Mouse (Mus musculus) stomach, embryonic 14.5 days (tissue): ENCODE results near the gene Spcs2. TPM values are rescaled to one million over a fixed set of nuclear protein-coding genes. Genes with fewer than 3 reads are reported as not detected.
"Not testable (repeated sequence)": the region's sequence is repeated elsewhere in the genome, so short reads cannot be mapped to it uniquely, and the experiment has no call there.

Experiments used
- ATAC-seq: fragments of 200-750 bp; cut with Nextera tagmentation; 2 replicates; pipeline ENCODE4 v1.8.0; 2017; ENCODE audit warnings: low read depth, moderate TSS enrichment; ENCODE audit not compliant: insufficient number of reproducible peaks, insufficient read depth, low FRiP score
- H3K27ac ChIP-seq: fragments of 300-500 bp; sonication (generic); 2 replicates; pipeline ENCODE4 v1.5.1; 2014; ENCODE audit warnings: mild to moderate bottlenecking, low read length, moderate library complexity, mixed read lengths
- H3K27me3 ChIP-seq: fragments of 300-500 bp; sonication (generic); 2 replicates; pipeline ENCODE4 v1.6.1; 2014; ENCODE audit warnings: low read length, control low read depth, mixed read lengths; ENCODE audit not compliant: control insufficient read depth, insufficient read depth
- H3K36me3 ChIP-seq: fragments of 300-500 bp; sonication (generic); 2 replicates; pipeline ENCODE4 v1.6.1; 2014; ENCODE audit warnings: mild to moderate bottlenecking, control low read depth, low read length, moderate library complexity, mixed read lengths; ENCODE audit not compliant: control insufficient read depth, insufficient read depth
- H3K4me1 ChIP-seq: fragments of 300-500 bp; sonication (generic); 2 replicates; pipeline ENCODE4 v1.6.1; 2014; ENCODE audit warnings: low read length, control low read depth, mixed read lengths; ENCODE audit not compliant: control insufficient read depth, insufficient read depth
- H3K4me2 ChIP-seq: fragments of 300-500 bp; sonication (generic); replicated peaks from 2 replicates; pipeline ENCODE4 v1.6.1; 2014; ENCODE audit warnings: low read depth, low read length, control low read depth
- H3K4me3 ChIP-seq: fragments of 300-500 bp; sonication (generic); 2 replicates; pipeline ENCODE4 v1.5.1; 2014; ENCODE audit warnings: low read depth, low read length, control low read depth
- H3K9ac ChIP-seq: fragments of 300-500 bp; sonication (generic); replicated peaks from 2 replicates; pipeline ENCODE4 v1.6.1; 2014; ENCODE audit warnings: low read depth, mild to moderate bottlenecking, control low read depth, low read length, moderate library complexity, mixed read lengths
- H3K9me3 ChIP-seq: fragments of 300-500 bp; sonication (generic); 2 replicates; pipeline ENCODE4 v1.6.1; 2016; ENCODE audit warnings: low read depth, low read length, control low read depth; ENCODE audit not compliant: control insufficient read depth
- WGBS: fragments of 180-500 bp; shearing (Covaris S2); extraction: QIAGEN DNeasy Blood & Tissue Kit; methylation state at CpG from one replicate; pipeline ENCODE4 v1.1.7; 2014; 5-methylcytosine and 5-hydroxymethylcytosine counted together
- polyA plus RNA-seq: library from polyadenylated mRNA; unstranded; fragments of >200 nt; fragmentation: Nextera tagmentation; extraction: Ambion mirVana; gene quantifications from 2 replicates; pipeline ENCODE4 v1.2.1, GENCODE M21; 2014

The Spcs2 gene
- polyA plus RNA-seq, 1 experiment from 2014 or later: 287 TPM

DNA sequence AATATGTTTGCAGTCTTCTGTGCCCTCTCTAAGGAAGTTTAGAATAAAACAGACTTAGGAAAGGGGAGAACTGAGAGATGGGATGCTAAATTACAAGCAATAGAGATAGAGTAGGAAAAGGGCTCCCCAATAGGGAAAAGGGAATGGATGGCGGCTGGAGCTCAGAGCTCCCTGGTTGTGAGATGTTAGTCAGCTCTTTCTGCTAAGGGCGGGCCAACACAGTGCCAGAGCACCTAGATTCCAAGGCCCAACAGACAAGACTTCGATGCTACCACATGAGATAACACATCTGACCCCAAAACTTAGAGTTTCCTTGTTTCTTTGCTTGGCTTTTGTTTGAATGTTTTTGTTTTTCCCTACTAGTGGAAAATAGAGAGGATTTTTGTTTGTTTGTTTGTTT is 59.2 kb downstream of the Spcs2 start:
- WGBS: 87% methylated on average over 3 of the region's 3 CpGs
- not testable (repeated sequence) for H3K4me2 ChIP-seq, H3K27me3 ChIP-seq, H3K4me3 ChIP-seq, H3K36me3 ChIP-seq, H3K27ac ChIP-seq, H3K9ac ChIP-seq, ATAC-seq, H3K4me1 ChIP-seq, H3K9me3 ChIP-seq

DNA sequence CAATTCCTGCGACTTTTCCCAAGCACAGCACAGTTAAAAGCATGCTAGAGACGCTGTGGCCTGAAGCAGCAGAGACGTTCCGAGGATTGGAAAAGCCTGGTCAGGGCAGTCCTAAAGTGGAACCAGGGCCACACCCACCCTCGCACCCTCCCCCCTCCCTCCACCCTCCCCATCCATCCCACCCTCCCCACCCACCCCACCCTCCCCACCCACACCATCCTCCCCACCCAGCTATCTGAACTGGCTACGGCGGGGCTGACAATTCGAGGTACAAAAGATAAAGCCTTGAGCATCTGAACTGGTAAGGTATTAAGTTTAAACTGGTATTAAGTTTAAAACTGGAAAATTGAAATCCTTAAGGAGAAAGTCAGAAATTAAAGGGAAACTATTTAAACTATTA is 59.7 kb downstream of the Spcs2 start:
- H3K9ac ChIP-seq: no peak overlapping the region
- no peak overlapping the region for H3K4me2 ChIP-seq
- no peaks in the 10 kb centered on the region for H3K27me3 ChIP-seq
- H3K36me3 ChIP-seq: no peaks in the 10 kb centered on the region
- no peaks in the 10 kb centered on the region for H3K4me1 ChIP-seq
- H3K9me3 ChIP-seq: no peaks in the 10 kb centered on the region
- no peak overlapping the region for H3K4me3 ChIP-seq
- no peak overlapping the region for H3K27ac ChIP-seq
- ATAC-seq: no peak; the same call in 1 of the 2 replicates
- WGBS: 49% methylated on average over 8 of the region's 8 CpGs

DNA sequence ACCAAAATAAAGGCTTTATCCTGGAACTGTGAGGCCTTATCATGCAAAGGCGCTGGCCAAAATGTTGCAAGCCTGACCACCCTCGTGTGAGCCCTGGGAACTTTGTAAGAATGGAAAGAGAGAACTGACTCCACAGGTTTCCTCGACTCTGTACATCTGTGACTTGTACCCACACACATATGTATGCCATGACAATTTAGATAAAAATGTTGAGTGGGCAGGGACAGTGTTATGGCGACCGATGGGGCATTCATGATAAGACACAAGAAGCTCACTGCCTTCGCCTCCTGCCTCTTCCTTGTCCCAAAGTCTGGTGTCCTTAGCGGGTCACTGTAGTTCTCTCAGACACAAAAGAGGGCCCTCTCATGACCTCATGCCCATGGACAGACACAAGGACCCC is 64.1 kb downstream of the Spcs2 start:
- WGBS: 78% methylated on average over 7 of the region's 7 CpGs

DNA sequence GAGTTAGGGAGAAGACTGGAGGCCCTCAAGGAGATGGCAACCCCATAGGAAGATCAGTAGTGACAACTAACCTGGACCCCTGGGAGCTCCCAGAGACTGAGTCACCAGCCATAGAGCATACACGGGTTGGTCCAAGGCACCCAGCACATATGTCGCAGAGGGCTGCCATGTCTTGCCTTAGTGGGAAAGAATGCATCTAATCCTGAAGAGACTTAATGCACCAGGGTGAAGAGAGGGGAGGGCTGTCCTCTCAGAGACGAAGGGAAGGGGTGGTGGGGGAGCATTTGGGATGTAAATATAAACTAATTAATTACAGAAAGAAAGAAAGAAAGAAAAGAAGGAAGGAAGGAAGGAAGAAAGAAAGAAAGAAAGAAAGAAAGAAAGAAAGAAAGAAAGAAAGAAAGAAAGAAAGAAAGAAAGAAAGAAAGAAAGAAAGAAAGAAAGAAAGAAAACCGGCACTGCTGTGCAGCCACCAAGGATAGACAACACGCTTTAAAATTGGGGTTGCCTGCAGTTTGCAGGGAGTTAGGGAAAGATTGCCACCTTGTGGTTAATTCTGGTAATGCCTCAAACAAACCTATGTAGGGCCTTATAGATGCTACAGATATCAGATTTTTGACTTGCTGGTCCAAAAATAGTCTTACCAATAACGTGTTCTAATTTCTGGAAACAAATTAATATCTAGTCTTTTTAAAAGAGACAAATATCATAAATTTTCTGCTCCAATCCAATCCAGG is 65.2 kb downstream of the Spcs2 start:
- WGBS: 34% methylated on average over 6 of the region's 6 CpGs
- Histone ChIP-seq H3K36me3 (no peaks in the 10 kb centered on the region), H3K4me1 (peaks cover 8% of the 10 kb centered on the region; the same call in 1 of the 2 replicates), H3K27me3 (no peaks in the 10 kb centered on the region), H3K9ac (no peak overlapping the region), H3K9me3 (no peaks in the 10 kb centered on the region), H3K4me2 (no peak overlapping the region), H3K4me3 (no peak overlapping the region), H3K27ac (no peak overlapping the region)
- ATAC-seq: no peak

More for the DNA sequence above, 64.1 kb downstream of the Spcs2 start:
- Histone ChIP-seq H3K36me3 (no peaks in the 10 kb centered on the region), H3K9ac (no peak overlapping the region), H3K27ac (no peak overlapping the region), H3K27me3 (no peaks in the 10 kb centered on the region), H3K4me2 (no peak overlapping the region), H3K4me1 (peaks cover 8% of the 10 kb centered on the region; the same call in 1 of the 2 replicates), H3K4me3 (no peak overlapping the region), H3K9me3 (no peaks in the 10 kb centered on the region)
- ATAC-seq: no peak

DNA sequence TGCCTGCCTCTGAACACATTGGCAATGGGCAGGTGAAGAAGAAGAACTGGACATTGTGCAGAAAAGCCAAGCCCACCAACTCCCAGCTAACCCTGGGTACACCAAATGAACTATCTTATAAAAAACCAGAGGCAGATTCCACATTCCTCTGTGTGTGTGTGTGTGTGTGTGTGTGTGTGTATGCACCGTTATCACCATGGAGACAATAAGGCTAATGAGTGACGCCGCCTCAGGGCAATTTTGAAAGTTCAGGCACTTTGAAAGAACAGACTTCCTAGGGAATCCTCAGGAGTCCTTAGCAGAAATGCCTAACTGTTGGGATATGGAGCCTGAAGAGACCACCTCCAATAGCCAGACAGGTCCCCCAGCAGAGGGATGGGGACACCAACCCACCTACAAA is 66.0 kb downstream of the Spcs2 start:
- H3K27ac ChIP-seq: no peak overlapping the region
- H3K36me3 ChIP-seq: no peaks in the 10 kb centered on the region
- H3K4me3 ChIP-seq: no peak overlapping the region
- no peak overlapping the region for H3K4me2 ChIP-seq
- no peaks in the 10 kb centered on the region for H3K9me3 ChIP-seq
- no peak for ATAC-seq
- H3K9ac ChIP-seq: no peak overlapping the region
- 91% methylated on average over 3 of the region's 3 CpGs for WGBS
- H3K27me3 ChIP-seq: no peaks in the 10 kb centered on the region
- H3K4me1 ChIP-seq: peaks cover 8% of the 10 kb centered on the region; the same call in 1 of the 2 replicates

DNA sequence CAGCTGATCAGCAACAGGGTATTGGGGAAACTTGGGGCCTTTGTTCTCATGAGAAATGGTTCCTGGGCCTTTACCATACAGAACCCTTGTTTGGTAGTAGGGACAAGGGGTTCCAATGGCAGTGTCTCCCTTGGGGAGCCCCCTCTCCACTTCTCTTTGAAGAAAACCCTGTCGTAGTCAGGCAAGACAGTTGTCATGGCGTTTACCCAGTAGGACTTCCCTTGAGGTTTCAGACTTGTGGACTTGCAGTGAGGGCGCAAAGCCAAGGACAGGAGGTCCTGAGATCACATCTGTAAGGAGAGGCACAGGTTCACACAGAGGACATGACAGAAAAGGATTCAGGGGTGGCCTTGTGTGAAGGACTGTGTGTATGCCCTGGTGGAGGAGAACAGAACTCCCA is 66.8 kb downstream of the Spcs2 start:
- Histone ChIP-seq H3K36me3 (no peaks in the 10 kb centered on the region), H3K4me2 (no peak overlapping the region), H3K27ac (no peak overlapping the region), H3K9ac (no peak overlapping the region), H3K9me3 (no peaks in the 10 kb centered on the region), H3K4me3 (no peak overlapping the region), H3K4me1 (peaks cover 8% of the 10 kb centered on the region; the same call in 1 of the 2 replicates), H3K27me3 (no peaks in the 10 kb centered on the region)
- ATAC-seq: no peak
- WGBS: 75% methylated on average over 3 of the region's 3 CpGs

DNA sequence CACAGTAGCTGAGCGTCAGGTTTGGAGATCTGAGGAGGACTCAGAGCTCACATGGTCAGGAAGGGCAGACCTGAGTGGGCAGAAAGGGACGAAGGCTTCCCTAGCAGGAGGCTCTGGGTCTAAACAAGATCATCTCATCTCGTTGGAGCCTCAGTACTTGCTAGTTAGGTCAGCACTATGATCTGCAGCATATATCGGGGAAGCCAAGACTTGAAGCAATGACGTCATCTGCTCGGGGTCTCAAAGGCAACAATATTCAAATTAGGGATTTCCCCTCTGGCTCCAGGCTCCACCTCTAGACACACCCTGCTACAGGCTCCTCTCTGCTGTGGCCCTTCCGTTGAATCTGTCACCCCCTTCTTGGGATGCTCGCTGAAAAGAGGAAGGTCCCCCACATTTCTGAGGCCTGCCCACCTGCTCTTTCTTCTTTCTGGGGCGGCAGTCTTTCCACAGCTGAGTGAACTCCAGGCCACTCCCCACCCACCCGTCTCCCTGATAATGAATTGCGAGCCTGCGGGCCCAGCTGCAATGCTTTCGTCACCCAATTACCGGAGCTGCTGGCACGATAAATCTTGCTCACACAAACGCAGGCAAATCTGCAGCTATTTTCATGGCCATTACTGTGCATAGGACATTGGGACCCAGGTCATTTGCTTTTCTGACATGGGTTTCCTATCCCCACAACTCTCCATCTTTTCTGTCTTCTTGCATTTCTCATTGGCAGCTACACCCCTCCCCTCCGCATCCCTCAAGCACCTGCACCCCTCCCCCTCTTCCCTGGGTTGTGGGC is 67.9 kb downstream of the Spcs2 start:
- H3K9me3 ChIP-seq: no peaks in the 10 kb centered on the region
- H3K27ac ChIP-seq: no peak overlapping the region
- H3K4me2 ChIP-seq: no peak overlapping the region; the same call in 1 of the 2 replicates
- no peak for ATAC-seq
- H3K36me3 ChIP-seq: no peaks in the 10 kb centered on the region
- no peak overlapping the region for H3K4me3 ChIP-seq
- no peaks in the 10 kb centered on the region for H3K27me3 ChIP-seq
- WGBS: 13% methylated on average over 17 of the region's 17 CpGs
- H3K9ac ChIP-seq: no peak overlapping the region
- H3K4me1 ChIP-seq: peaks cover 8% of the 10 kb centered on the region; the same call in 1 of the 2 replicates

DNA sequence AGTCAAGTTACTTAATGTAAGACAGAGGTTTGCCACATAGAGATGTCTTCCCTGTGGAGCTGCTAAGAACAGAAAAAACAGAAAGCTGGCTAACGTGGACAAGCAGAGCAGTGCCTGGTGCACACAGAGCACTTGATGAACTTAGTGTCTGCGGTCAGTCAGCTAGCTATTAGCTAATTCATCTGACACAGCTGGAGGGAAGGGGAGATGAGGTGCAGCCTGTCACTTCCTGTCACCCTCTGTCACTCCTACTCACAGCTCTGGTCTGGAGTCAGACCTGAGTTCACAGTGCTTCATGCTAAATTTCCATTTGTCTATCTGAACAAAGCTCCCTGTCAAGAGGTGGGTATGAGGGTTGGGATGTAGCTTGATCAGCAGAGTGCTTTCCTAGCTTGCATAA is 69.2 kb downstream of the Spcs2 start:
- H3K9ac ChIP-seq: no peak overlapping the region
- H3K27ac ChIP-seq: no peak overlapping the region
- 70% methylated on average over 2 of the region's 2 CpGs for WGBS
- no peaks in the 10 kb centered on the region for H3K27me3 ChIP-seq
- no peak overlapping the region for H3K4me2 ChIP-seq
- H3K4me1 ChIP-seq: peaks cover 8% of the 10 kb centered on the region; the same call in 1 of the 2 replicates
- ATAC-seq: no peak
- H3K9me3 ChIP-seq: no peaks in the 10 kb centered on the region
- no peaks in the 10 kb centered on the region for H3K36me3 ChIP-seq
- H3K4me3 ChIP-seq: no peak overlapping the region
